Mouse (Mus musculus): ENCODE data around the gene Mon2. TPM values are rescaled to one million over a fixed set of nuclear protein-coding genes. Genes with fewer than 3 reads are reported as not detected.
A peak's percentile ranks its signal among the peaks of the same experiment; 100 is the strongest.

Gene Mon2
- polyA plus RNA-seq, 1 experiment from 2014 or later: 19.9 TPM

DNA sequence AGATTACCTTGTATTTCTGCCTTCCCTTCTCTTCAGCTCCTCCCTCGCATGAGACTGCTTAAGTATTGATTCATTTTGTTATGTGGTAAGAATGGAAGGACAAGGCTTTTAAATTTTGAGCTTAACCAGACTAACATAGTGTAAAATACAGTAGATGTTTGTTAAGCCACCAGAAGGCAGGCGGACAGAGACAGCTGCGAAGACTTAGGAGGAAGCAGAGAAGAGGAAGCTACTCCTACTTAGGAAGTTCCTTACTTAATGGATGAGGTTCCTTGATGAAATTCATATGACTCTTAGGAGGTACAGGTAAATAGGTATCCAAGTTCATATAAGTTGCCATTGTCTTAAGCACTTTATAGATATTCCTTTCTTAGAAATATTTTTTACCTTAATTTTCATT is 16.3 kb upstream of the Mon2 start:
- Histone ChIP-seq H3K4me2 (no peak overlapping the region), H3K27ac (no peak overlapping the region), H3K4me3 (no peak overlapping the region), H3K9ac (no peak overlapping the region), H3K36me3 (no peaks in the 10 kb centered on the region), H3K9me3 (replicated peaks) (no peaks in the 10 kb centered on the region), H3K4me1 (no peaks in the 10 kb centered on the region), H3K27me3 (replicated peaks) (peaks cover 7% of the 10 kb centered on the region; the same call in 1 of the 2 replicates)
- no peak for ATAC-seq
- WGBS (ENCODE audit: insufficient replicate concordance): 35% methylated on average over 3 of the region's 3 CpGs

DNA sequence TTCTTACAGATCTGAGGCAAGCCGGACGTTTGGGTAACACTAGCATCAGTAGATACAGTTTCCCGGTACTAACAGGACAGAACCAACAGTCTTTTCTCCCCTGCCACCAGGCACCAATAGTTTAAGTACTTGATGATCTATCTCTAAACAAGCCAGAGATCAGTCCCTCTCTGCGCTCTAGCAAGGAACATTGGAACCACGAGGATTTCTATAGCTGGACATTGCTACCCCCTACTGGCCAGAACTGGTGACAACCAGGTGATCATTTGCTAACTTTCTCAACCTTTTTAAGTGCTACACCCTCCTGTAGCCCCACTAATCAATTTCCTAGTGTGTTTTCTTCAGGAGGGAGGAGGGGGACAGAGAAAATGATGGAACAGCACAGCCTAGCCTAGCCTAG is 15.4 kb upstream of the Mon2 start:
- Histone ChIP-seq H3K27ac (no peak overlapping the region), H3K27me3 (replicated peaks) (peaks cover 7% of the 10 kb centered on the region; the same call in 1 of the 2 replicates), H3K9ac (no peak overlapping the region), H3K4me2 (no peak overlapping the region), H3K4me3 (no peak overlapping the region), H3K4me1 (no peaks in the 10 kb centered on the region), H3K36me3 (no peaks in the 10 kb centered on the region), H3K9me3 (replicated peaks) (no peaks in the 10 kb centered on the region)
- ATAC-seq: peak; percentile 54; the same call in 1 of the 2 replicates
- 32% methylated on average over 5 of the region's 5 CpGs for WGBS (ENCODE audit: insufficient replicate concordance)

DNA sequence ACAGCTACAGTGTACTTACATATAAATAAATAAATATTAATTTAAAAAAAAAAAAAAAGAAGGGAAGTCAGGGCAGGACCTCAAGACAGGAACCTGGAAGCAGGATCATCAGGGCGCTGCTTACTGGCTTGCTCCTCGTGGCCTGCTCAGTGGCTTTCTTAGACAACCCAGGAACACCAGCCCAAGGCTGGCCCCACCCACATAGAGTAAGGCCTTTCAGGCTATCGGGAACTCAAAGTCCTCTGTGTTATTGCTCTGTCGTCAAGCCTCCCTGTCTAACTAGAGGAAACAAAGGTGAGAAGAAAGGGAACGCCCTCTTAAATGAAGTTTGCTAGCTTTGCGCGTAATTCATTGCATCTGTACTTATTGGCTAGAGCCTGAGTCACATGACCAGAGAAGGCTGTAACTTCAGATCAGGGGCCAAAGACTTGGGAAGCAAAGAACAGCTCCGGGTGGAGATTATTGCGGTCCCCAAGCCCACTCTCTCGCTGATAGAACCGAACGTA is 13.2 kb upstream of the Mon2 start:
- Histone ChIP-seq H3K27me3 (replicated peaks) (peaks cover 7% of the 10 kb centered on the region; the same call in 1 of the 2 replicates), H3K4me2 (no peak overlapping the region), H3K4me1 (no peaks in the 10 kb centered on the region), H3K9ac (no peak overlapping the region), H3K4me3 (no peak overlapping the region), H3K9me3 (replicated peaks) (no peaks in the 10 kb centered on the region), H3K36me3 (no peaks in the 10 kb centered on the region), H3K27ac (no peak overlapping the region)
- no peak for ATAC-seq
- 67% methylated on average over 12 of the region's 12 CpGs for WGBS (ENCODE audit: insufficient replicate concordance)

DNA sequence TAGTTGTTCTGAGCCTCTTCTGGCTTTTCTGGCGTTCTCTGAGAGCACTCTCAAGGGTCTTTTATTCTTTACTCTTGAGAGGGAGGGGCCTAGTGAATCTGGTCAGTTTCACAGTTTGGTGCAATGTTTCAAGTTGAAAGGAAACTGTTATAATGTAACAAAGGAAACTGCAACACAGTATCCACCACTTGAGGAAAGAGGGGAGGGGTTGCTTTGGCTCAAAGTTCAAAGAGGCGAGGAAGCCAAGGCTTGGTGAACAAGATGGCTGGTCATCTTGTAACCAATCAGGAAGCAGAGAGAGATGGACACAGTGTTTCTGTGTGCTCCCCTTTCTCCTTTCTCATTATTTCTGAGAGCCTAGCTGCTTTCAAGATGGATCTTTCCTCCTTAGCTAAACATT is 10.5 kb upstream of the Mon2 start:
- WGBS (ENCODE audit: insufficient replicate concordance): 61% methylated on average over 2 of the region's 2 CpGs

DNA sequence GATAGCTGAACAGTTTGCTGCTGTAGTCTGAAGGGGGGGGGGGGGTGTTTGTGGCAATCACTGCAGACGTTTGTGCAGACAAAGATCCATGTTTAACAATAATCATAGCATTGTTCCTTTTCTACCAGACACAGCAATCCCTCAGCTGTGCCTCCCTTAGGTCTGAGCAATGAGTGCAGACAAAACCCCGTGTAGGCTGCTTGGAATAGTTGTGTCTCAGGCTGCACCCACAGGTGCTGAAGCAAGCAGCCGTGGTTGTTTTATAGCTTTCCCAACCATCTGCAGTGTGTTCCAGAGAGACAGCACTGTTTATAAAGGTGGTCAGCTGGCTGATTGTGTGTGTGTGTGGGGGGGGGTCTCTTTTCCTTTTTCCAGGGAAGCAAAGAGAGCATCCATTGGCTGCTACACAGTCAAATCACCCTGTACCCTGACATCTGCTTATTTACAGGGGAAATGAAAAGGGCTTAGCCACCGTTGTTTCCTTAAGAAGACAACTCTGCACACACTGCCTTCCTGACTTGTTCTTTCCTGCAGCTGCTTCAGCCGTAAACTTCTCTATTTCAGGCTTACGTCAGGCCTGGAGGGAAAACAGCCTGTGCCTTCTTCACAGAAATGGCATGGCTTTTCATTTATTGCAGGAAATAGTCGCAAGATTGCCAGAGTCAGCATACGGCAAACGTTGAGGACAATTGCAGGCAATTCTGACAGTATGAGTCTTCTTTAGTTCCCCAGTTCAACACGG is 8.8 kb upstream of the Mon2 start:
- Histone ChIP-seq H3K4me3 (no peak overlapping the region), H3K36me3 (no peaks in the 10 kb centered on the region), H3K27ac (no peak overlapping the region), H3K27me3 (replicated peaks) (peaks cover 2% of the 10 kb centered on the region; the same call in 1 of the 2 replicates), H3K4me2 (no peak overlapping the region), H3K9ac (no peak overlapping the region), H3K9me3 (replicated peaks) (no peaks in the 10 kb centered on the region), H3K4me1 (no peaks in the 10 kb centered on the region)
- 39% methylated on average over 10 of the region's 10 CpGs for WGBS (ENCODE audit: insufficient replicate concordance)
- no peak for ATAC-seq

More for the DNA sequence above, 10.5 kb upstream of the Mon2 start:
- Histone ChIP-seq H3K4me2 (no peak overlapping the region), H3K27me3 (replicated peaks) (no peaks in the 10 kb centered on the region), H3K36me3 (no peaks in the 10 kb centered on the region), H3K4me3 (no peak overlapping the region), H3K9me3 (replicated peaks) (no peaks in the 10 kb centered on the region), H3K9ac (no peak overlapping the region), H3K4me1 (no peaks in the 10 kb centered on the region), H3K27ac (no peak overlapping the region)
- no peak for ATAC-seq

DNA sequence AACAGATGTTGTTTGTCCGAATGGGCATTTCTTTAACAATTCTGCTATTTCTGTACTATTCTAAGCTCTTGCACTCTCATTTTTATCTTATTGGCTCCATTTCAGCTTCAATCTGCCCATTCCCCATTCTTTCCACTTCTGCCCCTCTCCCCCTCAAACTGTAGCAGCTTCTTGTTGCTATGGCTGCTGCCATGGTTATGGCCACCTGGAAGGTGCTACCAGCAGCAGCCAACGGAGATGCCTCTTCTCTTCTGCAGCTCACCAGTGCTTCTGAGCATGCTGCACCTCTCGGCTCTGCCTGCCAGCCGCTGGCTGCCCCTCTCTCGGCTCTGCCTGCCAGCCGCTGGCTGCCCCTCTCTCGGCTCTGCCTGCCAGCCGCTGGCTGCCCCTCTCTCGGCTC is 8.0 kb upstream of the Mon2 start:
- H3K4me3 ChIP-seq: no peak overlapping the region
- H3K9me3 ChIP-seq (replicated peaks): no peaks in the 10 kb centered on the region
- no peaks in the 10 kb centered on the region for H3K36me3 ChIP-seq
- H3K27me3 ChIP-seq (replicated peaks): peaks cover 9% of the 10 kb centered on the region; the same call in 1 of the 2 replicates
- H3K4me2 ChIP-seq: no peak overlapping the region
- no peak overlapping the region for H3K9ac ChIP-seq
- no peaks in the 10 kb centered on the region for H3K4me1 ChIP-seq
- no peak for ATAC-seq
- 68% methylated on average over 9 of the region's 9 CpGs for WGBS (ENCODE audit: insufficient replicate concordance)
- no peak overlapping the region for H3K27ac ChIP-seq

DNA sequence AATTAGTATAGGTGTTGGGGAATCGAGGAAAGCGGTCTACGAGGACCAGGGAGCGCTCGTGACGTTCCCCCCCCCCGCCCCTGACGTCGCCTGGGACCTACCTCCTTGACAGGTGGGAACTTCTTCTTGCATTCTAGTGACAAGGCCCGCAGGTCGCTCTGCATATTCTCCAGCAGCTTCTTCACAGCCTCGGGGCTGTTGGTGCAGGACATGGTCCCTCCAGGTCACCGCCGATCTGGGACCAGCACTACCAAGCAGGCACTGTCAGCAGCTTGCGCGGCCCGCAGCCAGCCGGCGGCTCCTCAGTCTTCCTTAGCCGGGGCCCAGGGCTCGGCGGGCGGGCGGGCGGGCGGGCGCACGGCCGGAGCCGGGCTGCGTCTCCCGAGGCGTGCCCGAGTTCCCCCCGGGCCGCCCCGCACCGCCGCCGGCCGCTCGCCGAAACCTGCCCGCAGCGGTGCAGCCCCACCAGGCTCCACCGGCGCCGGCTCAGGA is 508 bp downstream of the Mon2 start:
- H3K4me1 ChIP-seq: peaks cover 35% of the 10 kb centered on the region
- H3K4me2 ChIP-seq: peak overlapping the region; percentile 88
- ATAC-seq: peak; percentile 78
- under 1% methylated on average over 47 of the region's 48 CpGs for WGBS (ENCODE audit: insufficient replicate concordance)
- H3K4me3 ChIP-seq: peak overlapping the region; percentile 100
- peaks cover 15% of the 10 kb centered on the region; the same call in 1 of the 2 replicates for H3K27me3 ChIP-seq (replicated peaks)
- peak overlapping the region; percentile 86 for H3K27ac ChIP-seq
- H3K36me3 ChIP-seq: peaks cover 7% of the 10 kb centered on the region; the same call in 1 of the 2 replicates
- no peaks in the 10 kb centered on the region for H3K9me3 ChIP-seq (replicated peaks)
- peak overlapping the region; percentile 97 for H3K9ac ChIP-seq

DNA sequence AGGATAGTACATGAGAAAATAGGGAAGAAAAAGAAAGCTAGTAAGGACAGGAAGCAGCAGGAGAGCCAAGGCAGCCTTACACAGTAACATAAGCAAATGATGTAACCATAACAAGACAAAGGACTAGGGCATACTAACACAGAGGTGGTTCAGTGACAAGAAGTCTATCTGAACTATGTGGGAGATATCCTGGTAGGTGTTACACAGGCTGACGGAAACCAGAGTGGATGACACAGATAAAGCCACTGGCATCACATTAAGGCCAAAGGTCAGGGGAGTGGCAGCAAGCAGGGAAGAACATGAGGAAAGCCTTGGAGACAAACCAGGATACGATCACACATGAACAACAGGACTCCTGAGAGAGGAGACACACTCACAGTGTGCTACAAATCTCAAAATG is 4.3 kb downstream of the Mon2 start:
- H3K27ac ChIP-seq: no peak overlapping the region
- no peak for ATAC-seq

DNA sequence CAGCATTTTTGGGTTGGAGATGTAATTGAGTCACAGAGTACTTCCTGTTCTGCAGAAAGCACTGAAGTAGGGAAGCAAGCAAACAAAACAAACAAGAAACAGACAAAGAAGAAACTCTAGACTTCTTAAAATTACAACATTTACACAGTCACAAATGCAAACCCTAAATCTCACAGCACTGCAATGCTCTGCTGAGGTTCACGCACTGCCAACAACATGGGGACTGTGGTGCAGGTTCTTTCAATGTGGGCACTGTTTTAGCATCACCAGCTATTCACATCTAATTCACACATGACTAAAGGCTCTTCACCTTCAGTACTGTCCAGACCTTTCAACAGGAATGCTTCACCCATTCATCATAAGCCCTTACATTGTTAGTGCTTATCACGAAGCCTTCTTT is 13.3 kb downstream of the Mon2 start:
- ATAC-seq: no peak
- Histone ChIP-seq H3K4me1 (peaks cover 6% of the 10 kb centered on the region; the same call in 1 of the 2 replicates), H3K36me3 (0 out of 2 replicates have a peak, but pooled peaks cover 5% of the 10 kb centered on the region), H3K9me3 (replicated peaks) (no peaks in the 10 kb centered on the region), H3K4me2 (no peak overlapping the region), H3K27ac (no peak overlapping the region), H3K4me3 (no peak overlapping the region), H3K27me3 (replicated peaks) (no peaks in the 10 kb centered on the region), H3K9ac (no peak overlapping the region)
- WGBS (ENCODE audit: insufficient replicate concordance): 83% methylated on average over 2 of the region's 2 CpGs

More for the DNA sequence above, 4.3 kb downstream of the Mon2 start:
- Histone ChIP-seq H3K4me3 (no peak overlapping the region), H3K9me3 (replicated peaks) (peaks cover 5% of the 10 kb centered on the region; the same call in 1 of the 2 replicates), H3K27me3 (replicated peaks) (no peaks in the 10 kb centered on the region), H3K36me3 (peaks cover 23% of the 10 kb centered on the region), H3K4me1 (peaks cover 33% of the 10 kb centered on the region), H3K9ac (no peak overlapping the region), H3K4me2 (no peak overlapping the region)
- WGBS (ENCODE audit: insufficient replicate concordance): 58% methylated on average over 2 of the region's 2 CpGs

DNA sequence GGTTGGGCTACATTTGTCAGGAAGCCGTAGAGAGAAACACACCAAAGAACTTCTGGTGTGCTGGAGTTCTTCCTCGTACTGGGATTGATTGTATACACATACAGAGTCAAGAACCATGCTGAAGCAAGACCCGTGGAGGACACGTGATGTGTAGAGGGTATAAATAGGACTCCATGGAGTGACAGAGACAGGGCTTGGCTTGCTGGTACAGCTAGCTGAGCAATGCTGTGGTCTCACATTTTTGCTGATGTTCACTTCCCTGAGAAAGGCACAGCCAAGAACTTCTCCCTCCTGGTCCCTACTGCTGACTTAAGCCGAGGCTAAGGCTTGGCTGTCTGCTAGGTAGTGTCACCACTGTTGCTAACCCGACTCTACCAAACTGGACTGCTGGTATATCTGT is 15.5 kb downstream of the Mon2 start:
- WGBS (ENCODE audit: insufficient replicate concordance): 76% methylated on average over 6 of the region's 6 CpGs
- Histone ChIP-seq H3K36me3 (0 out of 2 replicates have a peak, but pooled peaks cover 9% of the 10 kb centered on the region), H3K9me3 (replicated peaks) (no peaks in the 10 kb centered on the region), H3K4me2 (no peak overlapping the region), H3K27ac (no peak overlapping the region), H3K4me3 (no peak overlapping the region), H3K9ac (no peak overlapping the region), H3K27me3 (replicated peaks) (no peaks in the 10 kb centered on the region), H3K4me1 (peaks cover 6% of the 10 kb centered on the region; the same call in 1 of the 2 replicates)
- ATAC-seq: no peak

DNA sequence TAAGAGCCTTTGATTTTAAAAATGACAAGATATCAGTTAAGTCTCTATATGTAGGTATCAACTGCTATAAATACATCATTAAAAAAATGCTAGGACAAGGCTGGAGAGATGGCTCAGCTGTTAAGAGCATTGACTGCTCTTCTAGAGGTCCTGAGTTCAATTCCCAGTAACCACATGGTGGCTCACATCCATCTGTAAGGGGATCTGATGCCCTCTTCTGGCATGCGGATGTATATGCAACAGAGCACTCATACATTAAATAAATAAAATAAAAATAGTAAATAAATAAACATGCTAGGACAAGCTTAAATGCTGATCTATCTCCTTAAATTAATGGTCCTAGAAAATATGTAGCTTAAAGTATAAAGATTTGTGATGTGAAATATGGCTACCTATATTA is 19.2 kb downstream of the Mon2 start:
- Histone ChIP-seq H3K9me3 (replicated peaks) (no peaks in the 10 kb centered on the region), H3K4me3 (no peak overlapping the region), H3K36me3 (0 out of 2 replicates have a peak, but pooled peaks cover 9% of the 10 kb centered on the region), H3K4me2 (no peak overlapping the region), H3K27me3 (replicated peaks) (no peaks in the 10 kb centered on the region), H3K9ac (no peak overlapping the region), H3K27ac (no peak overlapping the region), H3K4me1 (peaks cover 6% of the 10 kb centered on the region; the same call in 1 of the 2 replicates)
- 53% methylated on average over 1 of the region's 1 CpGs for WGBS (ENCODE audit: insufficient replicate concordance)
- ATAC-seq: no peak

DNA sequence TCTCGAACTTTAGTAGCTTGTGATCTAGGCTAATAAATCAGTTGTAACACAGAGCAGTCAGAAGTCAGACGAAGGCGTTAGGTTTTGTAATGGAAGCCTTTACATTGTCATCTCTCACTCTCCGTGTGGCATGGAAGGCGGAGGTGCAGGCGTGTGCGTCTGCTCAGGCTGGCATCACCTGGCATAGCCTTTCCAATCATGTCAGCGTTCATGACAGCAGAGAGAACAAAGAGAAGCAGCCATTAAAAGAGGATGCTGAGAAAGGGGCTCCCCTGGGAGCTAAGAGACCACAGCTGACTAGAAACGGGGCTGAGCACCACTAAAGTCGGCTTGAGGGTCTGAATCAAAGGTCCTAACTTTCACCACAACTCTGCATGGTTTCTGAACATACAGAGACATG is 19.8 kb downstream of the Mon2 start:
- Histone ChIP-seq H3K27ac (no peak overlapping the region), H3K4me1 (peaks cover 6% of the 10 kb centered on the region; the same call in 1 of the 2 replicates), H3K4me2 (no peak overlapping the region), H3K9ac (no peak overlapping the region), H3K27me3 (replicated peaks) (no peaks in the 10 kb centered on the region), H3K4me3 (no peak overlapping the region), H3K9me3 (replicated peaks) (no peaks in the 10 kb centered on the region), H3K36me3 (peaks cover 14% of the 10 kb centered on the region)
- no peak for ATAC-seq
- 81% methylated on average over 10 of the region's 10 CpGs for WGBS (ENCODE audit: insufficient replicate concordance)
